Comparison of ENCODE assay signal across 9 mouse cellular contexts in genomic region chr9:35188700-35189099, GRCm38 (mm10). TPM values are rescaled to one million over a fixed set of nuclear protein-coding genes. Genes with fewer than 3 reads are reported as not detected.
DNase-seq lines count a peak whose midpoint lies in the region; ATAC-seq and TF ChIP-seq lines count a peak whose summit lies in the region.
"Had no signal": no experiment of that assay in that cellular context is flagged by ENCODE, and none has a peak within 500 bp of the region (broad histone marks: within the 10 kb centered on the region; RNA-seq: fewer than 3 reads in every experiment).

No protein-coding gene starts in this region.

- no peak overlapping the region for H3K27ac ChIP-seq in forebrain, embryonic 13.5 days
- no peak overlapping the region for H3K27ac ChIP-seq in forebrain, embryonic 10.5 days
- H3K27ac ChIP-seq in midbrain, embryonic 13.5 days, result no peak overlapping the region
- no peak overlapping the region for H3K27ac ChIP-seq in midbrain, embryonic 11.5 days (ENCODE audit: low read depth, low read length)
- no peak overlapping the region for H3K27ac ChIP-seq in hindbrain, postnatal 0 days
- H3K27ac ChIP-seq: embryonic facial prominence, embryonic 13.5 days had no signal

- peak; percentile 68 for ATAC-seq in forebrain, embryonic 13.5 days
- peak; percentile 49 for ATAC-seq in midbrain, embryonic 13.5 days
- ATAC-seq in midbrain, embryonic 11.5 days (ENCODE audit: low FRiP score), result no peak
- ATAC-seq in hindbrain, postnatal 0 days, result peak; percentile 68

- WGBS in forebrain, embryonic 13.5 days, result 65% methylated on average over 22 of the region's 22 CpGs
- 76% methylated on average over 22 of the region's 22 CpGs for WGBS in forebrain, embryonic 10.5 days
- WGBS in midbrain, embryonic 13.5 days, result 76% methylated on average over 22 of the region's 22 CpGs
- WGBS in midbrain, embryonic 11.5 days, result 76% methylated on average over 22 of the region's 22 CpGs
- 36% methylated on average over 22 of the region's 22 CpGs for WGBS in hindbrain, postnatal 0 days

- peaks cover 7% of the 10 kb centered on the region for H3K4me1 ChIP-seq in forebrain, embryonic 13.5 days
- H3K4me1 ChIP-seq in forebrain, embryonic 10.5 days, result no peaks in the 10 kb centered on the region
- H3K4me1 ChIP-seq in midbrain, embryonic 13.5 days (replicated peaks), result peaks cover 5% of the 10 kb centered on the region
- no peaks in the 10 kb centered on the region for H3K4me1 ChIP-seq in midbrain, embryonic 11.5 days (ENCODE audit: control insufficient read depth, insufficient read depth, low read length)
- no peaks in the 10 kb centered on the region; the same call in 1 of the 2 replicates for H3K4me1 ChIP-seq in hindbrain, postnatal 0 days (ENCODE audit: insufficient read depth, low read length)

- peaks cover 21% of the 10 kb centered on the region for H3K36me3 ChIP-seq in forebrain, embryonic 13.5 days (ENCODE audit: poor library complexity, severe bottlenecking)
- peaks cover 51% of the 10 kb centered on the region for H3K36me3 ChIP-seq in forebrain, embryonic 10.5 days (replicated peaks)
- peaks cover 20% of the 10 kb centered on the region; the same call in 1 of the 2 replicates for H3K36me3 ChIP-seq in midbrain, embryonic 13.5 days
- H3K36me3 ChIP-seq in midbrain, embryonic 11.5 days (ENCODE audit: control insufficient read depth, insufficient read depth, low read length), result no peaks in the 10 kb centered on the region
- H3K36me3 ChIP-seq in hindbrain, postnatal 0 days (ENCODE audit: insufficient read depth, low read length), result no peaks in the 10 kb centered on the region

- no peaks in the 10 kb centered on the region for H3K9me3 ChIP-seq in forebrain, embryonic 13.5 days (replicated peaks)
- H3K9me3 ChIP-seq in forebrain, embryonic 10.5 days, result no peaks in the 10 kb centered on the region
- no peaks in the 10 kb centered on the region for H3K9me3 ChIP-seq in midbrain, embryonic 13.5 days
- no peaks in the 10 kb centered on the region for H3K9me3 ChIP-seq in midbrain, embryonic 11.5 days (ENCODE audit: control insufficient read depth, low read length)
- no peaks in the 10 kb centered on the region for H3K9me3 ChIP-seq in hindbrain, postnatal 0 days (ENCODE audit: low read length)
- H3K9me3 ChIP-seq: embryonic facial prominence, embryonic 13.5 days had no signal

- H3K9ac ChIP-seq in forebrain, embryonic 13.5 days, result no peak overlapping the region
- H3K9ac ChIP-seq in midbrain, embryonic 13.5 days (replicated peaks), result no peak overlapping the region
- no peak overlapping the region for H3K9ac ChIP-seq in midbrain, embryonic 11.5 days (ENCODE audit: low read length)
- no peak overlapping the region for H3K9ac ChIP-seq in hindbrain, postnatal 0 days (replicated peaks; ENCODE audit: low read length)
- H3K9ac ChIP-seq: embryonic facial prominence, embryonic 13.5 days had no signal

- no peaks in the 10 kb centered on the region for H3K27me3 ChIP-seq in forebrain, embryonic 13.5 days
- no peaks in the 10 kb centered on the region for H3K27me3 ChIP-seq in forebrain, embryonic 10.5 days (ENCODE audit: poor library complexity, severe bottlenecking)
- H3K27me3 ChIP-seq in midbrain, embryonic 13.5 days, result no peaks in the 10 kb centered on the region
- no peaks in the 10 kb centered on the region for H3K27me3 ChIP-seq in midbrain, embryonic 11.5 days (ENCODE audit: control insufficient read depth, insufficient read depth, low read length)
- no peaks in the 10 kb centered on the region for H3K27me3 ChIP-seq in hindbrain, postnatal 0 days (ENCODE audit: insufficient read depth, low read length)
- H3K27me3 ChIP-seq: embryonic facial prominence, embryonic 13.5 days had no signal

- DNase-seq in forebrain, embryonic 10.5 days (ENCODE audit: extremely low spot score, low spot score), result no peak
- DNase-seq in midbrain, embryonic 11.5 days (ENCODE audit: low spot score, missing footprints), result no peak
- DNase-seq in hindbrain, postnatal 0 days (ENCODE audit: low spot score), result peak; percentile 79
- peak; percentile 67 for DNase-seq in lung, postnatal 14 days
- no peak for DNase-seq in thymus, adult 18-20 months
- DNase-seq in embryo, embryonic 9.5 days (ENCODE audit: extremely low spot score), result no peak

- peak; percentile 37 for TF ChIP-seq CTCF in hindbrain, postnatal 0 days (IDR thresholded peaks at IDR 0.05; ENCODE audit: low read depth)

- H3K4me3 ChIP-seq in forebrain, embryonic 13.5 days, result no peak overlapping the region
- H3K4me3 ChIP-seq in forebrain, embryonic 10.5 days, result no peak overlapping the region
- no peak overlapping the region for H3K4me3 ChIP-seq in midbrain, embryonic 13.5 days (replicated peaks)
- no peak overlapping the region for H3K4me3 ChIP-seq in midbrain, embryonic 11.5 days (ENCODE audit: low read depth, low read length)
- no peak overlapping the region for H3K4me3 ChIP-seq in hindbrain, postnatal 0 days (ENCODE audit: low read length)
- H3K4me3 ChIP-seq: embryonic facial prominence, embryonic 13.5 days had no signal

- H3K4me2 ChIP-seq in forebrain, embryonic 13.5 days, result 0 out of 2 replicates have a peak overlapping the region, but pooled peaks have one; percentile 4
- H3K4me2 ChIP-seq in midbrain, embryonic 13.5 days (replicated peaks), result no peak overlapping the region
- H3K4me2 ChIP-seq in midbrain, embryonic 11.5 days, result no peak overlapping the region
- H3K4me2 ChIP-seq in hindbrain, postnatal 0 days (ENCODE audit: low read depth, low read length), result peak overlapping the region; percentile 42
- H3K4me2 ChIP-seq: embryonic facial prominence, embryonic 13.5 days had no signal

RNA-seq across cellular contexts. Expression of gene Srpr, which starts 11.3 kb away (rescaled TPM):
- 57.6 and 66.5 TPM in 2 replicates for polyA plus RNA-seq in forebrain, embryonic 13.5 days (2015; fragmentation: Nextera tagmentation; extraction: Ambion mirVana)
- 78.8 and 81.3 TPM in 2 replicates for polyA plus RNA-seq in forebrain, embryonic 10.5 days (2016; fragmentation: Nextera tagmentation; extraction: Ambion mirVana)
- 69.9 and 79.9 TPM in 2 replicates for polyA plus RNA-seq in midbrain, embryonic 13.5 days (2015; fragmentation: Nextera tagmentation; extraction: Ambion mirVana)
- 95.7 and 96.9 TPM in 2 replicates for polyA plus RNA-seq in midbrain, embryonic 11.5 days (2014; fragmentation: Nextera tagmentation; extraction: Ambion mirVana)
- total RNA-seq in hindbrain, postnatal 0 days (2014; rRNA removed), result 35.5 and 40.5 TPM in 2 replicates
- polyA plus RNA-seq in hindbrain, postnatal 0 days (2015; fragmentation: Nextera tagmentation; extraction: Ambion mirVana), result 62.9 and 66.3 TPM in 2 replicates

RNA-seq across cellular contexts. Expression of gene Tirap, which starts 11.4 kb away (rescaled TPM):
- polyA plus RNA-seq in forebrain, embryonic 13.5 days (2015; fragmentation: Nextera tagmentation; extraction: Ambion mirVana), result 6.1 and 7.8 TPM in 2 replicates
- 18.8 and 21.9 TPM in 2 replicates for polyA plus RNA-seq in forebrain, embryonic 10.5 days (2016; fragmentation: Nextera tagmentation; extraction: Ambion mirVana)
- polyA plus RNA-seq in midbrain, embryonic 13.5 days (2015; fragmentation: Nextera tagmentation; extraction: Ambion mirVana), result 6.7 and 6.9 TPM in 2 replicates
- polyA plus RNA-seq in midbrain, embryonic 11.5 days (2014; fragmentation: Nextera tagmentation; extraction: Ambion mirVana), result 14.1 and 14.6 TPM in 2 replicates
- 2.8 and 3.4 TPM in 2 replicates for total RNA-seq in hindbrain, postnatal 0 days (2014; rRNA removed)
- polyA plus RNA-seq in hindbrain, postnatal 0 days (2015; fragmentation: Nextera tagmentation; extraction: Ambion mirVana), result 3.1 and 3.4 TPM in 2 replicates

RNA-seq across cellular contexts. Expression of gene Dcps, which starts 12.8 kb away (rescaled TPM):
- 94.4 and 100 TPM in 2 replicates for polyA plus RNA-seq in forebrain, embryonic 13.5 days (2015; fragmentation: Nextera tagmentation; extraction: Ambion mirVana)
- 106 and 113 TPM in 2 replicates for polyA plus RNA-seq in forebrain, embryonic 10.5 days (2016; fragmentation: Nextera tagmentation; extraction: Ambion mirVana)
- polyA plus RNA-seq in midbrain, embryonic 13.5 days (2015; fragmentation: Nextera tagmentation; extraction: Ambion mirVana), result 86.4 and 88.0 TPM in 2 replicates
- polyA plus RNA-seq in midbrain, embryonic 11.5 days (2014; fragmentation: Nextera tagmentation; extraction: Ambion mirVana), result 96.8 and 98.0 TPM in 2 replicates
- 31.9 and 48.5 TPM in 2 replicates for total RNA-seq in hindbrain, postnatal 0 days (2014; rRNA removed)
- 53.3 and 55.3 TPM in 2 replicates for polyA plus RNA-seq in hindbrain, postnatal 0 days (2015; fragmentation: Nextera tagmentation; extraction: Ambion mirVana)

RNA-seq across cellular contexts. Expression of gene Foxred1, which starts 22.2 kb away (rescaled TPM):
- 42.1 and 46.9 TPM in 2 replicates for polyA plus RNA-seq in forebrain, embryonic 13.5 days (2015; fragmentation: Nextera tagmentation; extraction: Ambion mirVana)
- 55.3 and 55.6 TPM in 2 replicates for polyA plus RNA-seq in forebrain, embryonic 10.5 days (2016; fragmentation: Nextera tagmentation; extraction: Ambion mirVana)
- 48.4 and 49.2 TPM in 2 replicates for polyA plus RNA-seq in midbrain, embryonic 13.5 days (2015; fragmentation: Nextera tagmentation; extraction: Ambion mirVana)
- 29.9 and 31.5 TPM in 2 replicates for polyA plus RNA-seq in midbrain, embryonic 11.5 days (2014; fragmentation: Nextera tagmentation; extraction: Ambion mirVana)
- total RNA-seq in hindbrain, postnatal 0 days (2014; rRNA removed), result 31.4 and 38.2 TPM in 2 replicates
- polyA plus RNA-seq in hindbrain, postnatal 0 days (2015; fragmentation: Nextera tagmentation; extraction: Ambion mirVana), result 44.7 and 47.5 TPM in 2 replicates

Comparison
In these comparisons a context has a peak if more than half of its experiments do, and no peak if none do; other contexts are left out.
1. H3K4me2 ChIP-seq: peak in forebrain, embryonic 13.5 days (single experiment) and hindbrain, postnatal 0 days (single experiment); none in midbrain, embryonic 13.5 days (single experiment) and midbrain, embryonic 11.5 days (single experiment).
2. DNase-seq: peak in hindbrain, postnatal 0 days (single experiment) and lung, postnatal 14 days (single experiment); none in forebrain, embryonic 10.5 days (single experiment), midbrain, embryonic 11.5 days (single experiment), thymus, adult 18-20 months (0 of 2) and embryo, embryonic 9.5 days (single experiment).